Mouse (Mus musculus): Measurements from ENCODE around the gene Paics. TPM values are rescaled to one million over a fixed set of nuclear protein-coding genes. Genes with fewer than 3 reads are reported as not detected.

Paics gene
- total and polyA plus RNA-seq, 3 experiments: 78.3 to 158 (median 140) TPM

DNA sequence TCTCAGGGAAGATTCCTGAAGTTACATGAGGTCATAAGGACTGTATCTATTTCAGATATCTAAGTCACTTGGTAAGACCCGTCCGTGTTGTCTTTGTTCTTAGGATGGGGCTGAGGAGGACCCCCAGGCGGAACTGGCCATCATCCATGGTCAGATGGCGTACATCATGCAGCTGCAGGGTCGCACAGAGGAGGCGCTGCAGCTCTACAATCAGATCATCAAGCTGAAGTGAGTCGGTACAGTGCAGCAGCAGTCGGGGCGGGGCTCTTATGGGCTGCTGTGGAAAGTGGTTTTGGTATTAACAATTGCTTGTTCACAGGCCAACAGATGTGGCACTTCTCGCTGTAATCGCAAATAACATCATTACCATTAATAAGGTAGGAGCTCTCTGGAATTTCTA is 32.9 kb downstream of the Paics start:
- no peak overlapping the region for H3K9ac ChIP-seq (ENCODE audit: low read depth, low read length)
- H3K4me1 ChIP-seq (ENCODE audit: control insufficient read depth, insufficient read depth, low read length): no peaks in the 10 kb centered on the region
- H3K4me3 ChIP-seq: no peak overlapping the region
- DNase-seq: no peak
- no peak for TF ChIP-seq CTCF (IDR thresholded peaks at IDR 0.05)
- TF ChIP-seq EP300 (IDR thresholded peaks at IDR 0.05; ENCODE audit: insufficient read depth, low read depth, low read length): no peak
- TF ChIP-seq POLR2A (IDR thresholded peaks at IDR 0.05; ENCODE audit: insufficient read depth, low read depth, low read length): no peak
- intact Hi-C loops (cut with DNase I): no loop called here
- H3K27ac ChIP-seq: no peak overlapping the region
- no peaks in the 10 kb centered on the region for H3K79me2 ChIP-seq (replicated peaks; ENCODE audit: control insufficient read depth, insufficient read depth, low read length)
- no peaks in the 10 kb centered on the region for H3K27me3 ChIP-seq (ENCODE audit: control insufficient read depth, insufficient read depth, low read length)
- H3K36me3 ChIP-seq (ENCODE audit: control insufficient read depth, insufficient read depth, low read length): peaks cover 2% of the 10 kb centered on the region; the same call in 1 of the 2 replicates
- WGBS: 89% methylated on average over 11 of the region's 11 CpGs

- no peaks in the 10 kb centered on the region for H3K4me1 ChIP-seq (ENCODE audit: control insufficient read depth, insufficient read depth, low read length)
- no peak overlapping the region for H3K9ac ChIP-seq (ENCODE audit: low read depth, low read length)
- H3K27me3 ChIP-seq (ENCODE audit: control insufficient read depth, insufficient read depth, low read length): no peaks in the 10 kb centered on the region
- no peaks in the 10 kb centered on the region for H3K79me2 ChIP-seq (replicated peaks; ENCODE audit: control insufficient read depth, insufficient read depth, low read length)
- H3K4me3 ChIP-seq: no peak overlapping the region
- intact Hi-C loops (cut with DNase I): loop anchor here (10.0 kb wide), 1 partner anchor 184 kb away; no protein-coding TSS in a partner anchor
- no peak overlapping the region for H3K27ac ChIP-seq
- no peaks in the 10 kb centered on the region; the same call in 1 of the 2 replicates for H3K36me3 ChIP-seq (ENCODE audit: control insufficient read depth, insufficient read depth, low read length)
- DNase-seq: no peak
- WGBS: 92% methylated on average over 3 of the region's 3 CpGs
- TF ChIP-seq EP300 (IDR thresholded peaks at IDR 0.05; ENCODE audit: insufficient read depth, low read depth, low read length): no peak
- TF ChIP-seq CTCF (IDR thresholded peaks at IDR 0.05): no peak
- TF ChIP-seq POLR2A (IDR thresholded peaks at IDR 0.05; ENCODE audit: insufficient read depth, low read depth, low read length): no peak
Observed at GRCm38 (mm10) chr5:76990789-76991188, 39.7 kb downstream of the Paics start.

GRCm38 (mm10) chr5:76993174-76993814 is 42.2 kb downstream of the Paics start:
- Histone ChIP-seq H3K4me1 (ENCODE audit: control insufficient read depth, insufficient read depth, low read length) (no peaks in the 10 kb centered on the region), H3K27ac (no peak overlapping the region), H3K4me3 (no peak overlapping the region), H3K79me2 (replicated peaks; ENCODE audit: control insufficient read depth, insufficient read depth, low read length) (no peaks in the 10 kb centered on the region), H3K27me3 (ENCODE audit: control insufficient read depth, insufficient read depth, low read length) (no peaks in the 10 kb centered on the region), H3K36me3 (ENCODE audit: control insufficient read depth, insufficient read depth, low read length) (no peaks in the 10 kb centered on the region; the same call in 1 of the 2 replicates), H3K9ac (ENCODE audit: low read depth, low read length) (no peak overlapping the region)
- intact Hi-C loops (cut with DNase I): loop anchor here (10.0 kb wide), 1 partner anchor 182 kb away; no protein-coding TSS in a partner anchor
- no peak for TF ChIP-seq CTCF (IDR thresholded peaks at IDR 0.05)
- no peak for TF ChIP-seq EP300 (IDR thresholded peaks at IDR 0.05; ENCODE audit: insufficient read depth, low read depth, low read length)
- no peak for DNase-seq
- WGBS: 96% methylated on average over 5 of the region's 5 CpGs

DNA sequence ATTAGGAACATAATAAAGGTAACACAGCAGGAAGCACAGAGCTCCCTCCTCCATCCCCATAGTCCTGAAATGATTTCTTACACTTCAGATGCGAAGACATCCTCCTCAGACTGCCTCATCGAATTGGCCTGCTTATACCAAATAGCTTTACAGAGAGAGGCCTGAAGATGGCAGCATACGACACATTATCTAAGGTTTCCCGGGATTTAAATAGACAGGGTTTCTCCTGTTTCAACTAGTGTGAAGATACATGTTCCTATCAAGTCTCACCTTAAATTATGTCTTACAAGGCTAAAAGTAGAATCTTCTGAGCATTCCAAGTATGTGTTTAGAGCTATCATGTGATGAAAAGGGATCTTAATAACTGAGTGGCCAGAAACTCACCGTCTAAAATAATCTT is 47.3 kb downstream of the Paics start:
- intact Hi-C loops (cut with DNase I): loop anchor here (2.0 to 10.0 kb wide), 2 partner anchors 176 to 218 kb away; no protein-coding TSS in a partner anchor
- WGBS: 38% methylated on average over 5 of the region's 5 CpGs
- no peak for DNase-seq

GRCm38 (mm10) chr5:77001192-77001591 is 50.1 kb downstream of the Paics start:
- intact Hi-C loops (cut with DNase I): no loop called here
- WGBS: 90% methylated on average over 17 of the region's 17 CpGs

More for the DNA sequence above, 47.3 kb downstream of the Paics start:
- no peaks in the 10 kb centered on the region; the same call in 1 of the 2 replicates for H3K27me3 ChIP-seq (ENCODE audit: control insufficient read depth, insufficient read depth, low read length)
- H3K9ac ChIP-seq (ENCODE audit: low read depth, low read length): no peak overlapping the region
- no peaks in the 10 kb centered on the region for H3K79me2 ChIP-seq (replicated peaks; ENCODE audit: control insufficient read depth, insufficient read depth, low read length)
- H3K27ac ChIP-seq: no peak overlapping the region
- no peak overlapping the region for H3K4me3 ChIP-seq
- H3K4me1 ChIP-seq (ENCODE audit: control insufficient read depth, insufficient read depth, low read length): no peaks in the 10 kb centered on the region
- TF ChIP-seq CTCF (IDR thresholded peaks at IDR 0.05) (peak; percentile 66), EP300 (IDR thresholded peaks at IDR 0.05; ENCODE audit: insufficient read depth, low read depth, low read length) (no peak), POLR2A (IDR thresholded peaks at IDR 0.05; ENCODE audit: insufficient read depth, low read depth, low read length) (no peak)
- peaks cover 5% of the 10 kb centered on the region for H3K36me3 ChIP-seq (ENCODE audit: control insufficient read depth, insufficient read depth, low read length)

More at GRCm38 (mm10) chr5:77001192-77001591, 50.1 kb downstream of the Paics start:
- Histone ChIP-seq H3K79me2 (replicated peaks; ENCODE audit: control insufficient read depth, insufficient read depth, low read length) (no peaks in the 10 kb centered on the region), H3K4me1 (ENCODE audit: control insufficient read depth, insufficient read depth, low read length) (no peaks in the 10 kb centered on the region), H3K36me3 (ENCODE audit: control insufficient read depth, insufficient read depth, low read length) (peaks cover 5% of the 10 kb centered on the region), H3K9ac (ENCODE audit: low read depth, low read length) (no peak overlapping the region), H3K27ac (no peak overlapping the region), H3K4me3 (no peak overlapping the region), H3K27me3 (ENCODE audit: control insufficient read depth, insufficient read depth, low read length) (no peaks in the 10 kb centered on the region; the same call in 1 of the 2 replicates)
- TF ChIP-seq EP300 (IDR thresholded peaks at IDR 0.05; ENCODE audit: insufficient read depth, low read depth, low read length): no peak
- TF ChIP-seq POLR2A (IDR thresholded peaks at IDR 0.05; ENCODE audit: insufficient read depth, low read depth, low read length): no peak
- no peak for TF ChIP-seq CTCF (IDR thresholded peaks at IDR 0.05)
- DNase-seq: no peak

Measured in heart, adult 2 months (tissue).